Mouse (Mus musculus) ES-E14 (cell line): ENCODE data around the gene Hdac4. TPM values are rescaled to one million over a fixed set of nuclear protein-coding genes. Genes with fewer than 3 reads are reported as not detected.

Source experiments
- DNase-seq: peaks from one replicate; pipeline ENCODE4 v3.0.0-alpha.2; 2013; ENCODE audit warnings: low read depth, low spot score
- H3K27ac ChIP-seq: 2 replicates; pipeline ENCODE4 v1.5.1; 2012; ENCODE audit warnings: low read depth, mild to moderate bottlenecking, low read length, moderate library complexity, mixed read lengths; ENCODE audit not compliant: poor library complexity, insufficient read depth, severe bottlenecking
- H3K36me3 ChIP-seq: 2 replicates; pipeline ENCODE4 v1.6.1; 2012; ENCODE audit warnings: mild to moderate bottlenecking, low read length, moderate library complexity, mixed read lengths; ENCODE audit not compliant: control insufficient read depth, poor library complexity, insufficient read depth, severe bottlenecking
- H3K4me1 ChIP-seq, 2 experiments: fragments of 150-350 bp in 1 of 2; sonication (generic) in 1 of 2; 2 replicates each; pipeline ENCODE4 v1.6.1; 2012; ENCODE audit warnings: low read length in 2 of 2, mild to moderate bottlenecking in 1 of 2, mixed read lengths in 1 of 2; ENCODE audit not compliant: control insufficient read depth in 2 of 2, insufficient read depth in 2 of 2, poor library complexity in 1 of 2
- H3K4me3 ChIP-seq, 2 experiments: fragments of 150-350 bp in 1 of 2; sonication (generic) in 1 of 2; 2 replicates each; pipeline ENCODE4 v1.5.1; 2012; ENCODE audit warnings: low read length in 2 of 2, low read depth in 1 of 2, mild to moderate bottlenecking in 1 of 2, mixed read lengths in 1 of 2; ENCODE audit not compliant: insufficient read depth in 1 of 2, poor library complexity in 1 of 2, severe bottlenecking in 1 of 2
- H3K9ac ChIP-seq: 2 replicates; pipeline ENCODE4 v1.6.1; 2012; ENCODE audit warnings: low read depth, mild to moderate bottlenecking, low read length, mixed read lengths; ENCODE audit not compliant: poor library complexity, insufficient read depth, severe bottlenecking
- H3K9me3 ChIP-seq: fragments of 150-350 bp; sonication (generic); 2 replicates; pipeline ENCODE4 v1.6.1; 2012; ENCODE audit warnings: low read depth, mild to moderate bottlenecking, low read length; ENCODE audit not compliant: control insufficient read depth, insufficient read depth
- CHD2 ChIP-seq: IDR thresholded peaks from 2 replicates; pipeline ENCODE4 v1.6.1; 2014; ENCODE audit warnings: mild to moderate bottlenecking, low read depth, low read length, inconsistent platforms
- HCFC1 ChIP-seq: IDR thresholded peaks from 2 replicates; pipeline ENCODE4 v1.6.1; 2012; ENCODE audit warnings: low read length, inconsistent platforms, borderline replicate concordance; ENCODE audit not compliant: insufficient read depth
- MAFK ChIP-seq: IDR thresholded peaks from 2 replicates; pipeline ENCODE4 v1.6.1; 2014; ENCODE audit warnings: mild to moderate bottlenecking, low read depth, low read length, inconsistent platforms; ENCODE audit not compliant: insufficient read depth
- ZC3H11A ChIP-seq: IDR thresholded peaks from 2 replicates; pipeline ENCODE4 v1.6.1; 2012; ENCODE audit warnings: low read depth, mild to moderate bottlenecking, inconsistent platforms, low read length, borderline replicate concordance
- ZNF384 ChIP-seq: IDR thresholded peaks from 2 replicates; pipeline ENCODE4 v1.6.1; 2012; ENCODE audit warnings: low read depth, low read length, inconsistent platforms
- in situ Hi-C, 2 experiments: fragments of 600-800 bp; cut with MboI; formaldehyde crosslinking; loops; one replicate each; pipeline ENCODE4 v1.15.1; 2025; ENCODE audit warnings: low sequenced_read_pairs in 2 of 2, inconsistent platforms in 1 of 2; ENCODE audit not compliant: unreplicated experiment in 2 of 2
- total RNA-seq: library from RNA; depleted of rRNA; stranded (reverse); fragments of 300-350 nt; gene quantifications from 2 replicates; pipeline ENCODE4 v1.2.3, GENCODE M21; 2012

Hdac4 gene
- total RNA-seq, 1 experiment, result 24.1 TPM

- no peak for TF ChIP-seq ZC3H11A
- TF ChIP-seq ZNF384, result no peak
- TF ChIP-seq MAFK, result no peak
- no peak for TF ChIP-seq HCFC1
- no peak for TF ChIP-seq CHD2
Observed at GRCm38 (mm10) chr1:91942031-91942430, 253.5 kb downstream of the Hdac4 start.

DNA sequence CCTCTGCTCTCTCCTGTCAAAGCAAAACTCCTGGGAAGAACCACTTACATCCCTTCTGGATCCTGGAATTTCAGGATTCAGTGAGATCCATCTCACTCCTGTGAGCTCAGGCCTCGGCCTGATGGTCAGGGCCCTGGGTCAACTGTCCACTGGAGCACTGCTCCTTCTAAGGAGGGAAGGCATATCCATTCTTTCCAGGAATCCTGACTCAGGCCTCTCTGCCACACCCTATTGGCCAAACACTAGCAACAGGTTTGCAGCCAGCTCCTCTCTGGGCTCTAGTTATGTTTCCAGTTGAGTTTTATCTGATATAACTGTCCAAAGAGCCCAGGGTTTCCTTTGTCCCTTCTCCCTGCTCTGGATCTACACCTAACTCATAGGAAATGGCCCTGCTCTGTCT lies 254.4 kb downstream of the Hdac4 start:
- TF ChIP-seq ZC3H11A, result no peak
- Histone ChIP-seq H3K9me3 (no peaks in the 10 kb centered on the region), H3K36me3 (peaks cover 13% of the 10 kb centered on the region; the same call in 1 of the 2 replicates), H3K9ac (no peak overlapping the region), H3K27ac (no peak overlapping the region), H3K4me3 (no peak overlapping the region), H3K4me1 (no peaks in the 10 kb centered on the region)
- DNase-seq, result no peak
- in situ Hi-C loops, result no loop called here

More at GRCm38 (mm10) chr1:91942031-91942430, 253.5 kb downstream of the Hdac4 start:
- Histone ChIP-seq H3K9me3 (no peaks in the 10 kb centered on the region), H3K4me1 (no peaks in the 10 kb centered on the region), H3K9ac (no peak overlapping the region), H3K36me3 (peaks cover 14% of the 10 kb centered on the region; the same call in 1 of the 2 replicates), H3K4me3 (no peak overlapping the region), H3K27ac (no peak overlapping the region)
- no peak for DNase-seq
- in situ Hi-C loops, result no loop called here

DNA sequence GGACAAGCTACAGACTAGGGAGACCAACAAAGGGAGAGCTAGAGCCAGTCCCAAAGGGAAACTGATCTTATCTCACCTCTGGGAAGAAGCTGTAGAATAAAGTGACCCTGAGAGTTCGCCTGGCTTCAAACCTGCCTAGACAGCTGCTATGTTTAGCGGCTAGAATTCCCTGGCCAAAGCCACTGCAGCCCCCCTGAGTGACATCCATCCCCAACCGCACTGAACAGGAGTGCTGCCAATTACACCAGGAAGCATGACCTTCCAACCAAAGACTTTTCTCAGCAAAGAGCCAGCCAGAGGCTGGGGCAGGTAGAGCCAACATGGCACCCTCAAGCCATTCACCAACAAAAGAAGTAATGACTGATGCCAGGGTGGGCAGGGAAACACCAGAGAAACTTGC lies 260.3 kb downstream of the Hdac4 start:
- in situ Hi-C loops, result no loop called here
- no peak overlapping the region for H3K9ac ChIP-seq
- TF ChIP-seq ZNF384 (no peak), CHD2 (no peak), MAFK (no peak), HCFC1 (no peak), ZC3H11A (no peak)
- no peaks in the 10 kb centered on the region for H3K9me3 ChIP-seq
- no peak overlapping the region for H3K27ac ChIP-seq
- H3K4me1 ChIP-seq, result no peaks in the 10 kb centered on the region
- H3K4me3 ChIP-seq, result no peak overlapping the region
- DNase-seq, result no peak
- peaks cover 30% of the 10 kb centered on the region; the same call in 1 of the 2 replicates for H3K36me3 ChIP-seq

DNA sequence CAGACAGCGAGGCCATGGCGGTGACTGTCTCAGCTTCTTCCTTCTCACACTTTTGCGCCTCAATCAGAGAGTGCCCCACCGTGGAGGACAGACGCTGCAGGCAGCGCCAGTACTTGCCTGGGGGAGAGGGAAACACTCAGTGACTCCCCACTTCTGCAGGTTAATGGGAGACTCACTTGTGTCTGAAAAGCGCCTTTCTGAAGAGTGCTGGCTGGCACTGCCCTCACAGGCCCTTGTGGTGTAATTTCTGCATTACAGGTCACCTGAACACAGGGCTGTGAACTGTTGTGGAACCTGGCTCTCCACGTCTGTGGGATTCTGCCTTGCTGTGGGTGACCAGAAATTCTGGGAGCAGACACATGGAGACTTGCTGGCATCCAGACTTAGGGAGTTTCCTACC lies 261.8 kb downstream of the Hdac4 start:
- in situ Hi-C loops, result no loop called here
- TF ChIP-seq ZNF384, result no peak
- no peak for TF ChIP-seq HCFC1
- no peak for TF ChIP-seq ZC3H11A
- TF ChIP-seq CHD2, result no peak
- no peak for TF ChIP-seq MAFK
- Histone ChIP-seq H3K4me3 (no peak overlapping the region), H3K9ac (no peak overlapping the region), H3K4me1 (no peaks in the 10 kb centered on the region), H3K9me3 (no peaks in the 10 kb centered on the region), H3K36me3 (peaks cover 32% of the 10 kb centered on the region; the same call in 1 of the 2 replicates), H3K27ac (no peak overlapping the region)
- no peak for DNase-seq

GRCm38 (mm10) chr1:91932221-91932620 lies 263.3 kb downstream of the Hdac4 start:
- DNase-seq, result no peak
- in situ Hi-C loops, result no loop called here
- Histone ChIP-seq H3K36me3 (peaks cover 32% of the 10 kb centered on the region; the same call in 1 of the 2 replicates), H3K9ac (no peak overlapping the region), H3K9me3 (no peaks in the 10 kb centered on the region), H3K4me3 (no peak overlapping the region), H3K4me1 (no peaks in the 10 kb centered on the region), H3K27ac (no peak overlapping the region)
- TF ChIP-seq ZC3H11A, result no peak
- TF ChIP-seq HCFC1, result no peak
- TF ChIP-seq MAFK, result no peak
- TF ChIP-seq CHD2, result no peak
- no peak for TF ChIP-seq ZNF384
